Mouse (Mus musculus) T-helper 2 cell (primary cell): ENCODE data around the gene Lrrc66.

ENCODE experiments used
- in situ Hi-C: fragments of 300-600 bp; cut with MboI, MseI; formaldehyde crosslinking; loops from one replicate; pipeline ENCODE4 v1.15.1; 2025; ENCODE audit warnings: high pct_unique_total_duplicates

Lrrc66 gene

GRCm38 (mm10) chr5:73632291-73632690 lies at the start of gene Lrrc66:
Gene Lrrc66 (minus strand): TSS chr5:73632526.
- in situ Hi-C loops = loop anchor here (10.0 kb wide), 1 partner anchor 1853 kb away; no protein-coding TSS in a partner anchor

- in situ Hi-C loops = no loop called here
These were observed 44.3 kb upstream of the Lrrc66 start for GRCm38 (mm10) chr5:73676626-73677025.

DNA sequence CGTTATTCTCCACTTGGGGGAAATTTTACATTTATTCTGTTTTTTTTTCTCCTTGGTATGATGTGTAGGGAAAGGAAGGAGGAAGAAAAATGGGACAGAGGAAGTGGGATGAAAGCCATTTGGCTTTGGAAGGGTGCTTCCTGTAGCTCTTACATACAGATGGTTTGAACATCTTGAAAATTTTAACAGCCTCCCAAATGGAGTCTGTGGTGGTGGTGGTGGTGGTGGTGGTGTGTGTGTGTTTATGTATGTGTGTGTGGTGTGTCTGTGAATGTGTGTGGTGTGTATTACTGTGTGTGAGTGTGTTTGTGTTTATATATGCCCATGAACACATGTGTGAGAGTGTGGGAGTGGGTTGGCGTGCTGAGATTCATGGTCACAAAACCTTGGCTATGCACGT lies 43.3 kb upstream of the Lrrc66 start:
- in situ Hi-C loops = no loop called here

DNA sequence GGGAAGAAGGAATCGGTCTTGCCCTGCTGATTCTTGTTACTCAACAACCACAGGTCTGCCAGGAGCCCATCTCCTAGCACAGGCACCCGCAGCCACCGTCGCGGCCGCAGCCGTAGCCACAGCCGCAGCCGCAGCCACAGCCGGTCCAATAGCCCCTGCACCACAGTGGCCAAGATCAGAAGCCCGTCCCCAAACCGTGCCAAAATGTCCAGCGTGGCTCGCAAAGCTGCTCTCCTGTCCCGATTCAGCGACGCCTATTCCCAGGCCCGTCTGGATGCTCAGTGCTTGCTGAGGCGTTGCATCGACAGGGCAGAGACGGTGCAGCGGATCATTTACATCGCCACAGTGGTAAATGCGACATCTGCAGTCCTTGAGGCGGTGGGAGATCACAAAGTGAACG lies 37.1 kb upstream of the Lrrc66 start:
- in situ Hi-C loops = no loop called here

GRCm38 (mm10) chr5:73667877-73668276 lies 35.6 kb upstream of the Lrrc66 start:
- in situ Hi-C loops = no loop called here

DNA sequence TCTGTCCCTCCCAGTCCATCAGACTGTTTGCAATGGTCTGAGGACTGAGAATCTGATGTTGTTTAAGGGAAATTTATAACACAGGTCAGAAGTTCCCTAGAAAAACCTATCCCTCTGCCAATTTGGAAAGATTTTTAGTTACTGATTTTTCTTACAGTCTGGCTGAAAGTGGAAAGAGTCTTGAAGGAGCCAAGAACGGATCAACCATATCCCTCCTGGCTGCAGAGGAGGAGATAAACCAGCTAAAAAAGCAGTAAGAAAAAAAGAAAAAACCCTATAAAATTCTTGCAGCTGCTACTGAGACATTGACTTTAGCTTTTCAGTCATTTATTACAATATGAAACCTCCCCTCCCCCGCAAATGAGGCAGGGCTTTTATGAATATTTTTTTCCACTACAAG lies 34.4 kb upstream of the Lrrc66 start:
- in situ Hi-C loops = no loop called here

GRCm38 (mm10) chr5:73651855-73652201 lies 19.5 kb upstream of the Lrrc66 start:
- in situ Hi-C loops = no loop called here

DNA sequence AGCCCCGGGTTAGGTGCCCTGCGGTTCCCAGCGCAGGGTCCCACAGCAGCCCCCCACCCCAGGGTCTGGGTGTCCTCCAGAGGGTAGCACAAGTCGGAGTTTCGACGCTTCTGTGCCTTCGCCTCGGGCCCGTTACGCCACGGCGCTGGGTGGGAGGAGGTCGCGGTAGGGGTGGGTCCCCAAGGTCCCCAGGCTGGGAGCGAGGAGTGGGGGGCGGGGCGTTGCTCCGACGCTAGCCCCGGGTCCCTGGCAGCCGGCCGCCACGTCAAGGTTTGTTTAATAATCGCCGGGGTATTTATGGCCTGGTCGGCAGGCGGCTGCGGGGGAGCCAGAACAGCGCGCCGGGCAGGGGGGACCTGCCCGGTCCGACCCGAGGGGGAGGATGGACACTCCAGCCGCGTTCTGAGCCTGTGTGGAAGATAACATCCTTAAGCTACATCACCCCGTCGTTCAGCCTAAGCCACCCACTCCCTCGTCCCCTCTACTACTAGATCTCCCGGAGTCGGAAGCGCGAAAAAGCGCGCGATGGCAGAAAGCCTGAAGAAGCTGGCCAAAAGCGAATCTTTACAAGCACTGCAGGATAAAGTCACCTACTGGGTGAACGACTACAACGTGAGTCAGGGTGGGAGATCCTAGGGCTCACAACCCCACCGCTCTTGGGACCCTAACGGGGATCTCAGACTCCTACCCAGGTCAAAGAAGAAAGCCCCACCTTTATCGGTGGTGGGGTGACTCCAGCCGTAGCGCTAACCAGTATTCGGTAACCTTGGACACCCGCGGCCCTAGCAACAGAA lies 18.9 kb upstream of the Lrrc66 start, which contains the start of gene Spata18:
Gene Spata18 (plus strand): TSS at position 319 of the 794 bp plus-strand sequence.
- in situ Hi-C loops = no loop called here

- in situ Hi-C loops = no loop called here
These were observed 18.1 kb upstream of the Lrrc66 start for GRCm38 (mm10) chr5:73650365-73650964.

DNA sequence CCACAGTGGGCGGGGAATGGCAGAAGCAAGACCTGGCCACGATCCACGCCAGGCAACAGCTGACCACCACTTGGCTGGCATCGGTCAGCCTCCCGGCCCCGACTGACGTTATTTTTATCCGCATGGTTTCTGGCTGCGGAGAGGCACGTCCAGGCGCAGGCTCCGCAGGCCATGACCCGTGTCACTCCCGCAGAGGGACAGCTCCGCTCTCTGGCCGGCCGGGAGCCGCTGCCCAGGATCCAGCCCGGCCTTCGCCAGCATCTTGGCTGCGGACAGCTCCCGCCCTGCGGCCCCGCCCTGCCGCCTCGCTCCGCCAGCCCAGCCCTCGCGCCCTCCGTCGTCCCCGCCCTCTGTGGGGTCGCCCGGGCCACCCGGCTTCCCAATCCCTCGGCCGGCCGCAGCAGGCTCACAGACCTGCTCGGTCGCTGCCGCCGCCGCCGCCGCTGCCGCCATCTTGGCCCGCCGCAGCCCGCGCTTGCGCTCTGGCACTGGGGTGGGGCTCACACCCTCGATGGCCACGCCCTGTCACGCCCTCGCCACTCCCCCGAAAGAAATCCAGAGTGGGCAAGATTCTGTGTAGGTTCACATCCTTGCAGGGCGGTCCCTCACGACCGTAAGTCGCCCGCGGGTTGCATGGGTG lies 15.1 kb upstream of the Lrrc66 start, which contains the start of gene Sgcb:
Gene Sgcb (minus strand): TSS at position 530 of the 640 bp plus-strand sequence.
- in situ Hi-C loops = no loop called here

- in situ Hi-C loops = no loop called here
These were observed 9.8 kb upstream of the Lrrc66 start for GRCm38 (mm10) chr5:73642091-73642490.

DNA sequence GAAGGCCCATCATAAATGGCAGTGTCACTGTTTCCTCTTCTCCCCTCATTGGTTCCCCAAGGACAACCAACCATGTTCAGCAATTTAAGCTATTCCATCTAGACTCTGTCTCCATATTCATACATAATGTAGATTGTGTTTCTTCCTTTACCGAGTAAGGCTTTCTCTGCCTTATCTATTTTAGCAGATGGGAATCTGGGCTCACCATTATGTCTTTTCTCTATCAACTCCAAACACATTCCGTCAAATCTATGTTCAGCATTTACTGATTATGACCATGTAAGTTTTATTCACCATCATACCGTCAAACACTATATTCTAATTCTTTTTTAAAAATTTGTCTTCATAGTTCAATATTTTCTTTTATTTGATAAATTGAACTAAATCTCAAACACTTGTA lies 8.7 kb upstream of the Lrrc66 start:
- in situ Hi-C loops = no loop called here

DNA sequence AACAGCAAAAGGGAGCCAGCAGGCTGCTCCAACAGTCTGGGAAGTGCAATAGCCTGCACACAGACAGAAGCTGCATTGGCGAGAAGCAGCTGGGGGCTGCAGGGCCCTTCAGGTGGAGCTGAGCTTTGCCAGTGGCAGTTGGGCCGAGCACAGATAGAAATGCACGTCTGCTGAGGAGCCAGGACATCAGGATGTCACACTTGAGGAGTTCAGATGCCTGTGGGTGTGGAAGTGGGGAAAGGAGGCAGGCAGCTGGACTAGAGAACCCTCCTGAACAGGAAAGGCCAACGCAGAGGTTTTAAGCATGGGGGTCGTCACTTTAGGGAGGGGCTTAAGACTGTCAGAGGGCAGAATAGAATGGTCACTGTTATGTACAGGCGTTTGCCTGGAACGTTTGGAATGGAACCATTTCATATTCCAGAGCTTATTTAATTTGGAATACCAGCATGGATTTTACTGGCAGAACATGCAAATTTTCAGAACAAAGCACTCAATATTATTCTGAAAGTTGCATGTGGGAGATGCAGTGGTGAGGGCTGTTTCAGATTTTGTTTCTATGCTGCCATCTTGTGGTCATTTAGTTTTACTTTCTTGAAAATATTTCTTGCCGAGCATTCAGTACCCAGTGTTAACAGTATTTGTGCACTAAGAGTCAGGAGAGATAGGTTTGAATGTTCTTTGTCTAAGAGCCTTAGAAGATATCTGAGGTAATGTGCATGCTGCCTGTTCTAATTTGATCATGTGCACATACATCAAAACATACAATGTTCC lies 5.2 kb upstream of the Lrrc66 start:
- in situ Hi-C loops = loop anchor here (10.0 kb wide), 1 partner anchor 1847 kb away; no protein-coding TSS in a partner anchor

DNA sequence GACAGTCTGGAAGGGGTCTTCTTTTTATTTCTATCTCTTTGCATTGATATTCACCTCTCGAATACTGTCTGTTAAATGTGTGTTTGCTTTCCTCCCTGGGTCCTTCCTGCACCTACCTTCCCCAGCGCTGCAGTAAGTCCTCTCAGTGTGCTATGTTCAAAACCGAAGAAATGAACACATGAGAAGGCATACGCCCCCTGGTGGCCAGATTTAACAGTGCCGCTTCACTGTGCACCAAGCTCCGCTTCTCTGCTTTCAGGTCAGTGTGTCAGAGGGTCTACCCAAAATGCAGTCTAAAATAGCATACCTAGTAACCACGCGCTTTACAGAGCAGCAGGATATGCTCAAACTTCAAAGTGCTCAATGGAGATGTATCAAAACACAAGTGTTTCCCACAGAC lies 815 bp upstream of the Lrrc66 start:
- in situ Hi-C loops = loop anchor here (10.0 kb wide), 1 partner anchor 1852 kb away; no protein-coding TSS in a partner anchor

- in situ Hi-C loops = loop anchor here (10.0 kb wide), 1 partner anchor 1854 kb away; no protein-coding TSS in a partner anchor
These were observed 1.2 kb downstream of the Lrrc66 start for GRCm38 (mm10) chr5:73631001-73631558.

DNA sequence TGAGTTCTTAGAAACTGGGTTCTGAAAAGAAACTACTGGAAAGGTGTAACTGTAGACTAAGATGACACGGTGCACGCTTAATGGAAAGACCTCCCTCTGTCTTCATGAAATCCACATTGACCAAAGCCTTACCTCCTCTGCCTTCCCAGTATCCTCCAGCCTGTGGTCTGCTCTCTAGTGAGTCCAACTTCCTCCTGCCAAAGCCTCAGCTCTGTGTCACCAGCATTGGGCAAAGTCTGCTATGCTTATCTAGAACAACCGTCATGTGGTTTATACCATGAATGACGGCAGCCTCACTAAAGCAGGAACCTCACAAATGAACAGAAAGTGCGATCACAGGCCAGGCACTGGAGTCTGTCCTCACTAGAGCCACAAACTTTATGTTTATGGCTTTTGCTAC lies 2.2 kb downstream of the Lrrc66 start:
- in situ Hi-C loops = loop anchor here (10.0 kb wide), 1 partner anchor 1855 kb away; no protein-coding TSS in a partner anchor

DNA sequence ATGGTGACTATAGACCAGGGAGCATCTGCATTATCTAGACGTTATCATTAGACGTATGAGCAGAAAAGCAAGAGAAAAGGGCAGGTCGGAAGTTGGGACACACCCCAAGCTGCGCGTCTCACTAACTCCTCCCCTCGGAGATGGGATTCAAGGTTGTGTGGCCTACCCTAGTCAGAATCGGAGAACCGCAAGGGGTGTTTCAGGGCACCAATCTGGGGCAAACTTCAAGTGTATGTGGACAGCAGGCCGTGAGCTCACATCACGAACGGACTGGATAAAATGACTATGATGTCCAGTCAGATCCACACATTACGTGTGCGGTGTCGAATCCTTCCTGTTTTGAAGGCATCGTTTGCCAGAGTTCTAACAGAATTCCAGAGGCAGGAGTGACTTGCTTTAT lies 4.3 kb downstream of the Lrrc66 start:
- in situ Hi-C loops = loop anchor here (5.0 kb wide), 1 partner anchor 196 kb away; no protein-coding TSS in a partner anchor

DNA sequence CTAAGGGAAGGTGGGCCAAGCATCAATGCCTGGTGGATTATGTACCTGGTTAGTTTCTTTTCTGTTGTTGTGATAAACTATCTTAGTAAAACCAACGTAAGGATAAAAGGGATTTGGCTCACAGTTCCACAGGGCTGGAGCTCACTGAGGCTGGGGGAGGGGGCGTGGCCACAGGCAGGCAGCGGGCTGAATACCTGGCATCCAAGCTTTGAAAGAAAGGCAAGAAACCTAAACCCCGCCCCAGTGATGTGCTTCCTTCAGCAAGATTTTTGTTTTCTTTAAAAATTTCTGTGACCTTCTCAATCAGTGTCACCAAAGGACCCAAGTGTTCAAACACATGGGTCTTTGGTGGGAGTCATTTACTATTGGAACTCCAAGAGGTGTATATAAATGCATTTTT lies 4.8 kb downstream of the Lrrc66 start:
- in situ Hi-C loops = loop anchor here (5.0 kb wide), 1 partner anchor 195 kb away; no protein-coding TSS in a partner anchor

DNA sequence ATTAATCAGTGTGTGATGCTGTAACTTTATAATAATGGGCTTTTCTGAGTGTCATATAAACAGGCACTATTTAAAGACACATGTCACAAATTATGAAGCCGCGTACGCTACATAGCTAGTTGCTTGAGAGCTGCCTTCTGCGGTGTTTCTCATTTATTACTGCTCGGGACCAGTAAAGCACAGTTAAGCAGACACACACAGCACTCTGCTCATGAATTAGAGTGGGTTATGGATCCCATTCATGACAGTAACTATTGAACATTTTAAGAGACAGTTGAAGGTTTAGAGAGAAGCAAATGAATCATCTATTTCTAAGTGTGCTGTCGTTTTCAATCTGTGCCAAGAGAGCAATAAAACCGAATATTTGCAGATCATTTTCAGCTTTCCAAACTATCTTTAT lies 5.5 kb downstream of the Lrrc66 start:
- in situ Hi-C loops = loop anchor here (5.0 kb wide), 1 partner anchor 195 kb away; no protein-coding TSS in a partner anchor

DNA sequence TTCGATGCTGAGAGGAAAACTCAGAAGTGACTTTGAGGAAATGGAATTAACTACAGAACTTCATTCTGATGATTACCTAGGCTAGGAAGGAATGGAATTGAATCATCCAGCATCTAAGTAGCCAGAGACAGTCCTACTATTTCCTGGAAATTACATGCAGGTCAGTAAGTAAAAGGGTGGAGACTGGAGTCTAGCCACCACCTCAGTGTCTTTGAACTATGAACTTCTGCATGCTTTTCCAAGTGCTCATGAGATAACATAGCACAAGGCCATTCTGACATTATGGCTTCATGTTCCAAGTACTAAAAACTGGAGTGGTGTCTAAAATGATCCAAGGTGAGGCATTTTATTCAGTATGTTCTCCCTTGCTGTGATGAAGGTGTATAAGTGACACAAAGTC lies 6.8 kb downstream of the Lrrc66 start:
- in situ Hi-C loops = loop anchor here (5.0 kb wide), 1 partner anchor 193 kb away; no protein-coding TSS in a partner anchor

DNA sequence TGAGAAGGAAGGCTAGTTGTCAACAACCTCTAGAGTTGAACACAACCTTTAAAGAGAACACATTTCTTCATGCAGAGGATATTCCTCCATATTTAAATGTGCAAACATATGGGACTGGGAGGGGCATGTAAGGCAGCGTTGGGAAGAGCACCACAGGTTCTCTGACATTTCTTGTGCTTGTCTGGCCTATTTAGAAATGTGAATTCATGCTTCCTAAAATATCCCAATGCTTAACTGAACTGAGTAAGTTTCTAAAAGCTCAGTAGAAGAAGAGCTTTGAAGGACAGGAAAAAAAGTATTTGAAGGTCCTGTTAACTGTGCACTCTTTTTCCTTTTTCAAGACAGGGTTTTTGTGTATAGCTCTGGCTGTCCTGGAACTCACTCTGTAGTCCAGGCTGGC lies 13.4 kb downstream of the Lrrc66 start:
- in situ Hi-C loops = loop anchor here (5.0 kb wide), 1 partner anchor 77 kb away; no protein-coding TSS in a partner anchor
